Mouse (Mus musculus): ENCODE data around the gene Ssh1.

- TF ChIP-seq GATA1 (IDR thresholded peaks at IDR 0.05; ENCODE audit: borderline replicate concordance, low read length) (no peak), FLI1 (IDR thresholded peaks at IDR 0.05; ENCODE audit: low read length) (no peak)
Observed at GRCm38 (mm10) chr5:114003542-114003941, 9.8 kb upstream of the Ssh1 start, which contains the start of gene Dao.

Measured in megakaryocyte, embryonic 14.5 days (primary cell).